Comparison of ENCODE assay signal across 22 mouse cellular contexts in the genomic region with DNA sequence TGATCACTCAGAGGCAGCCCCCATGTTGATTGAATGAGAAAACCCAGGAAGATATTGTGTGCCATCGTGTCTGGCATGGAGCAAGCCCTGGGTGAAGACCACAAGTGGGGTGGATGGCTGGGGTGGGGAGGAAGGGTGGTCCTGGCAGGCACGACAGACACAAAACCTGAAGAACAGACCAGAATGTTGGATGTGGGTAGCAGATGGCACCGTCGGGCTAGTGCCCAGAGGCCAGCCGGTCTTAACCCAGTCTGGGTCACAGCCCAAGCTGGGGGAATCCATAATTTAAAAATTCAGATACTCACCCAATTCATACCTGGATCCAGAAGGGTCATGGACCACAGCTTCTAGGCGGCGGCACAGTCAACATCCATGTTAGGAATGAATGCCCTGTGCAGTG.
"Had no signal": no experiment of that assay in that cellular context is flagged by ENCODE, and none has a peak within 500 bp of the region (broad histone marks: within the 10 kb centered on the region; RNA-seq: fewer than 3 reads in every experiment).

No protein-coding gene starts in this region.

- ATAC-seq: hindbrain, embryonic 16.5 days; hindbrain, postnatal 0 days; inflammation-experienced regulatory T-cells, adult 6 months; intestine, embryonic 15.5 days; intestine, embryonic 16.5 days; intestine, postnatal 0 days had no signal

- DNase-seq: heart, postnatal 10 days; heart, postnatal 14 days; heart, postnatal 36 days; heart, postnatal 4 days; kidney, adult 11 months; kidney, adult 18-20 months; kidney, adult 2 months; kidney, adult 8-10 months; kidney, adult 9 months; kidney, postnatal 10 days; kidney, postnatal 14 days; kidney, postnatal 25 days; kidney, postnatal 36 days; kidney, postnatal 4 days; layer of hippocampus, adult 9-11 months; layer of hippocampus, postnatal 36 days had no signal
